Mouse (Mus musculus): Measurements from ENCODE around the gene Mgst2.

Mgst2 gene

DNA sequence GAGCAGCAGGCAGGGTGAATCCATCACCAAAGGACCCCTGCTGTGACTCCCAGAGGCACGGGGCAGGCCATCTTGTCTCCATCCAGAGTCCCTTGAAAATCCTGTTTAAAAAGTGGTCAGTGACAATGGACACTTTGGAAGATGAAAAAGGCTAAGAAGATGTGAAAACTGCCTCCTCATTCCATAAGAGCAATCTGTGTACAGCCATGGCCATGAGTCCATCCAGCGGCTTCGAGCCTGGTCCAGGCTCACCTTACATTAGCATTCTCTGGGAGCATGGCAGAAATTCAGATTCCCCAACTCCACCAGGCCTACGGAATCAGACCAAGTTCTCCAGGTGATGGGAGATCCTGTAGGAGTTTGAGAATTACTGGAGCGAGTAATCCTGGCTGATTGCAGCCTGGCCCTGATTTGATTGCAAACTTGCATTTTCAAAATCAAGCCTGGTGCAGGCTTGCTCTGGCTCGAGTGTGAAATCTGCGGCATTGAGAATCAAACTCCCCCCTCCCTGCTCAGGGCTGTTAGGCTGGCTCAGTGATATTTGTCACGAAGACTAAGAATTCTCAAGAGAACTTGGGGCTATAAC is 42.6 kb downstream of the Mgst2 start:
- DNase-seq = peak; percentile 45

GRCm38 (mm10) chr3:51703478-51703877 is 43.3 kb downstream of the Mgst2 start:
- no peak for DNase-seq

- DNase-seq = peak; percentile 40
Observed at GRCm38 (mm10) chr3:51705220-51705619, 45.1 kb downstream of the Mgst2 start.

GRCm38 (mm10) chr3:51708375-51708745 is 48.2 kb downstream of the Mgst2 start:
- DNase-seq = no peak

- peak; percentile 52 for DNase-seq
Observed at GRCm38 (mm10) chr3:51708746-51709411, 48.7 kb downstream of the Mgst2 start.

DNA sequence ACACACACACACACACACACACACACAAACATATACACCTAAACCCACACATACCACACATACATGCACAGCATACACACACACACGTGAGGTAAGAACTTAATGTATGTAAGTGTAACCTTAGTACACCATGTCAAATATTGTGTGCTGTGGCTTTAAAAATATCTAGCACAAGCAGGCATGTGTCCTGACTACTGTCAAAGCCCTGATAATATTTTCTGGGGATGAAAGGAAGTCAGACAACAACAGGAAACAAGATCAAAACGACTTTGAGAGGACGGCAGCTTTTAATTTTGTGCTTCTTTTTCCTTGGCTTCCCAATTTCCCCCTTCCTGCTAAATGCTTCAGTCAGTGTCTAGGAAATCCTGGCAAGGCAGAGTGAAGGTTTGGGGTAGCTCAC is 52.2 kb downstream of the Mgst2 start:
- no peak for DNase-seq

DNA sequence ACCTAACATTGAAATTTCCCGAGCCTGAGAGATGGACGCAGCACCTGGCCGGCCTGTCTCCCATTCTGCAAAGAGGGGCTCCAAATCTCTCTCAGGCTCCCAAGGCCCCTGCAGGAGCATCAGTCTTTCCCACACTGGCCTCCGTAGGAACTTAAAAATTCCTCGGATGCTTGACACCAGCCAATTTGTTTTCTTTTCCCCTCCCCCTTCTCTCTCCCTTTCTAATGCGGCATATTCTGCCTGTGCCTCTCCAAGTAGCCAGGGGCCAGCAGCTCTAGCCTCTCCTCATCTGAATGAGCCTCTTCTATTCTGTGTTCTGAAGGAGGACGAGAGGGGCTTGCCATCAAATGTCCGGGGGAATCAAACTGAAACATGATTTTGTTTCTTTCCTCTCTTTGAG is 53.1 kb downstream of the Mgst2 start:
- DNase-seq = no peak

GRCm38 (mm10) chr3:51714469-51714868 is 54.3 kb downstream of the Mgst2 start:
- DNase-seq = no peak

GRCm38 (mm10) chr3:51717455-51717854 is 57.3 kb downstream of the Mgst2 start:
- no peak for DNase-seq

DNA sequence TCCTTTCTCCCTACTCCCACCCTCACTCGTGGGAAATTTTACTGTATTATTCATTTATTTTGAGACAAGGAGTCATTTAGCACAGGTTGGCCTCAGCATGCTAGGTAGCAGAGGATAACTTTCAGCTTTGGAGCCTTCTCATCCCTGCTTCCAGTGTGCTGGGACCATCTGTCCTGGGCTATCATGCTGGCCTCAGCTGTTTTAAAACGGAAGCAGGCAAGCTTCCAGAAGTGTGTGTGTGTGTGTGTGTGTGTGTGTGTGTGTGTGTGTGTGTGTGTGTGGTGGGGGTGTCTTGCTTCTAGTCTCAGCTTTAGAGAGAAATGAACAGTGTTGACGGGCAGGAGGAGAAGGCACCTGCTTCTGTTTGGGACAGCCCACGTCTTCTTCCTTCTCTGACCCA is 57.7 kb downstream of the Mgst2 start:
- DNase-seq = no peak

- no peak for DNase-seq
Observed at GRCm38 (mm10) chr3:51719373-51719772, 59.2 kb downstream of the Mgst2 start.

DNA sequence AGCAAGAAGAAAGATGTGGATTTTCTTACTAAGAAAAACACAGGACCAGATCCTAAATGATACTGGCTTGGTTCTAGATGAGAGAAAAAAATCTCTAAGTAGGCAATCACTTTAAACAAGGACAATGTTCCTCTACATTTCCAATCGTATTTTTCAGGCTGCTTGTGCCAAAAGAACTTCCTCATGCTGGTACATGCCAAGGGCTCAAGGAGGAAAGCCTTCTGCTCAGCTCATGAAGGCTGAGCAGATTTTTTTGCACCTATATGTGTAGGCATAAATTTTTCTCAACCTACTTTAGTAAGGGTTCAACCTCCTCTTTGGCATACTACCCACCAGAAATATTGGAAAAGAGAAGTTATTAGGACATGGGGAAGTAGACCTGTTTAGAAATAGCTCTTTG is 59.8 kb downstream of the Mgst2 start:
- DNase-seq = no peak

DNA sequence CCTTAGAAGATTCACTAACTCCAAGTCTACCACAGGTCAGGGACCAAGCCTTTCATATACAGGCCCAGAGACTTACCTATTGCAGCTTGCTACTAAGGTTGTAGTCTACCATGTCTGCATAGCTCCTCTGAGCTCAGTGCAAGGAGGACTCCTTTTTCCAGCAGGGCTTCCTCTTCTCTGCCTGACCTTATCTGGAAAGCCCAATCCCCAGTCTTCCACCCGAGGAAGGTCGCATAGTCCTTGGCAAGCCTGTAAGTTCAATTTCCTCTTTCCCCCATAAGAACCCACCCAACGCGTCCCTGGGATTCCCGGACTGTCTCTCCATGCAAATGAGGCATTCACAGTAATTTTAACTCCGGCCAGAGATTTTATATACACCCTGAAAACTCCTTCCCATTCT is 66.1 kb downstream of the Mgst2 start:
- DNase-seq = no peak

DNA sequence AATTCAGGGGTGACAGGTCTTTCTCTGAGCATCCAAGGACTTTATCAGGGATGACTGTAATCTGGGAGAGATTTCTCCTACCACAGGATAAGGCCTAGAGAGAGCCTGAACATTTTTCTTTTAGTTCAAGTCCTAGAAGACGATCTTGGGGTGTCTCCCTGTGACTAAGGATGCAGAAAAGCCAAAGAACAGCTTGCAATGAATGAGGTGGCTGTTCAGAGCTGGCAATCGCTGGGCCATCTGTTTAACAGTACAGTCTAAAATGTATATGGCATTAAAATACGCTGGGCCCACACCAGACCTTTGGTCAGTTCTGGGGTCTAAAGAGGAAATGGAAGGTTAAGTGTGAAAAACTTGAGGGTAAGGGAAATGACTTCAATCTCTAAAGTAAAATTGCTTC is 67.3 kb downstream of the Mgst2 start:
- no peak for DNase-seq

DNA sequence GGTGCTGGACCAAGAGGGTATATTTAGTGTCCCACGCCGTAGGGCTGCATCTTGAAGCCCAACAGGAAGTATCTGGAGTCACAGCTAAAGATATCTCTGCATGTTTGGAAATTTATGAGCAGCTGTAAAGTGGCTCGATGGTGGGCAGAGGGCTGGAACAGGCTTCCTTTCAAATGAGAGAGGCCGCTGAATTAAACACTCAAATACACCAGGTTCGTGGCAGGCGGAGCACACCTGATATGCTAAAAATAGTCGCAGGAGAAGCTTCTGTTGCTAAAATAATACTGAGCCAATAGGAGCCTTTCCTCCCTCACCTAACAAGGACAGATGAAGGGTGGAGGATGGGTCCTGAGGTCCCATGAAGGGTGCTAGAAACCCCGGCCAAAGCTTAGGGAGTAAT is 67.8 kb downstream of the Mgst2 start:
- no peak for DNase-seq

DNA sequence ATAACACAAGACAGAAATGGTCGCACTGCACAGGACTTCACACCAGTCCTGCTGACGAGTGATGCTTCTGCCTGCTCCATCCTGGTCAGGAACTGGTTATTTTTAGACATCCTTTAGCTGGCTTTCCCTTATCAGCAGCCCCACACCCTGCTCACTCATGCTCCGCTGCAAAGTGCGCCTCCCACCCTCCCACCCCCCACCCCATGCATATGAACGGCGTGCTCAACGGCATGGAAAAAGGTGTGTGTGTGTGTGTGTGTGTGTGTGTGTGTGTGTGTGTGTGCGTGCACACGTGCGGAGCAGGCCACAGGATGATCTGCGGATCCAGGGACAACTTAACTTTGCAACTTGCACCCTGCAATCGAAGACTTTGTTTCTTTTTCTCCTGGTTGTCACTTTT is 68.3 kb downstream of the Mgst2 start:
- DNase-seq = no peak

- peak; percentile 35 for DNase-seq
Observed at GRCm38 (mm10) chr3:51729109-51729918, 69.2 kb downstream of the Mgst2 start.

DNA sequence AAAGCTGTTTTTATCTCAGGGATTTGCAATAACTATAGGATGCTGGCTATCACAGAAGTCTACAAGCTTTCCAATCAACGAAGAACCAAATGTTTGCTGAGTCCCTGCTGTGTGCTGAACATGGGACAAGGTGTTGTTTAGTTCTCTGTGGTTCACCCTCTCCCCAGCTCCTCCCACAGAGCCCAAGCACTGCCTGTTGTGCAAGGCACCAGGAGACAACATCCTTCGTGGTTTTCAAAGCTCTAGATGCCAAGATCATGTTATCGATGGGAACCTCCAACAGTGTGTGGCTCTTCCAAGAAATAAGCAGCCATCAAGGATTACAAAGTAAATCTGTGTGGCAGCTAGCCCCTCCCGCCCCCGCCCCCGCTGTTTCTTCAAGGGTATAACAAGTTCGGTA is 70.5 kb downstream of the Mgst2 start:
- no peak for DNase-seq

DNA sequence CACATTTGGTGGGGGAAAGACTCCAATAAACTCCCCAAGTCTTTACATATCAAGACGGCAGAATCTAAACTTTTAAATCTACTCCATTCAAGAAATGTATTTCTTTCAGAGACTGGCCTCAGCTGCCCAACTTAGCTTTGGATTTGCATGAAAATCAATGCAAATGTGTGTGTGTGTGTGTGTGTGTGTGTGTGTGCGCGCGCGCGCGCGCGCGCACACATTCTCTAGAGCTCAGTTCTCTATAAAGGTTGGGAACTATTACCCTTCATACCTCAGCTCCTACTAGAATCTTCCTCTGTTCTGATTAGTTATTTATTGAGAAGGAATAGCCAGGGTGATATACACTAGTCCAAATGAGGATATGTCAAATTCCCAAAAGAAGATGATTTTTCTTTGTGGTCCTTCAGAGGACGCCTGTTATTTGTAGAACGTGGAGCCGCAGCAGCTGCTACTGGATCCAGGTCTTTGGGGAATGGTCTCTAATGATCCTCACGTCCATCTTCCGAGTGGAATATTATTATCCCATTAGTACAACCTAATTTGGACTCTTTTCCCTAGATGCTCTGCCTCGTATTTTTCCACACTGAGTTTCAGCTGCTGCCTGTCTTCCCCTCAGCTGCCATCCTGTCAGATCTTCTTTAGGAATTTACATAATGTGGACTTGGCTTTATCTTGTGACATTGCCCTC is 71.9 kb downstream of the Mgst2 start:
- no peak for DNase-seq
